Mouse (Mus musculus): ENCODE data around the gene Icam2.

The Icam2 gene

GRCm38 (mm10) chr11:106391546-106392188 is 3.8 kb upstream of the Icam2 start:
- peak; percentile 91 for DNase-seq (ENCODE audit: low spot score)

DNA sequence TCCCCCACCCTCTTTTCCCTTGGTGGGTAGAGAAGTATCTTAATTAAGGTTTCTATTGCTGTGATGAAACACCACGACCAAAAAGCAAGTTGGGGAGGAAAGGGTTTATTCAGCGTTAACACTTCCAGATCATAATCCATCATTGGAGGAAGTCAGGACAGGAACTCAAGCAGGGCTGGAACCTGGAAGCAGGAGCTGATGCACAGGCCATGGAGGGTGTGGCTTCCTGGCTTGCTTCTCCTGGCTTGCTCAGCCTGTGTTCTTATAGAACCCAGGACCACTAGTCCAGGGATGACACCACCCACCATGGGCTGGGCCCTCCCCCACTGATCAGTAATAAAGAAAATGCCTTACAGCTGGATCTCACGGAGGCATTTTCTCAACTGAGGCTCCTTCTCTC is 2.9 kb upstream of the Icam2 start:
- no peak for DNase-seq (ENCODE audit: low spot score)

DNA sequence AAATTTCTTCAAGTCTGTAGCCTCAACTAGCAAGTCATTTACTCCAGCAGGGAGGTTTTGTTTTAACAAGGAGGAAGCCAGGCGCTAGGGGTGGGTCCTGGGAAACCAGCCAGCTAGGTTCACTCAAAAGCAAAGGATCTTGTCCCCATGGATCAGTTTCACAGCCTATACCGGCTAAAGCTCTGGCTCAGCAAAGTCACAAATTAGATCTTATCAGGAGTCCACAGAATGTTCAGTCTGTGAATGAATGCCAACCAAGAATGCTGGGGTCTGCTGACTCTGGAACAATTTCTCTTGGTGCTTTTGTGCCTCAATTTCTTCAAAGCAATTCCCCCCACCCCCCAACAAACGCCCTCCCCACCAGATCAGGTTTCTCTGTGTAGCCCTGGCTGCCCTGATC is 1.7 kb upstream of the Icam2 start:
- no peak for DNase-seq (ENCODE audit: low spot score)

- no peak for DNase-seq (ENCODE audit: low spot score)
Observed at GRCm38 (mm10) chr11:106387020-106387419, 855 bp downstream of the Icam2 start.

GRCm38 (mm10) chr11:106386409-106386808 is 1.5 kb downstream of the Icam2 start:
- no peak for DNase-seq (ENCODE audit: low spot score)

GRCm38 (mm10) chr11:106383051-106383790 is 4.7 kb downstream of the Icam2 start:
- DNase-seq (ENCODE audit: low spot score) = no peak

- no peak for DNase-seq (ENCODE audit: low spot score)
Observed at GRCm38 (mm10) chr11:106382424-106382823, 5.5 kb downstream of the Icam2 start.

DNA sequence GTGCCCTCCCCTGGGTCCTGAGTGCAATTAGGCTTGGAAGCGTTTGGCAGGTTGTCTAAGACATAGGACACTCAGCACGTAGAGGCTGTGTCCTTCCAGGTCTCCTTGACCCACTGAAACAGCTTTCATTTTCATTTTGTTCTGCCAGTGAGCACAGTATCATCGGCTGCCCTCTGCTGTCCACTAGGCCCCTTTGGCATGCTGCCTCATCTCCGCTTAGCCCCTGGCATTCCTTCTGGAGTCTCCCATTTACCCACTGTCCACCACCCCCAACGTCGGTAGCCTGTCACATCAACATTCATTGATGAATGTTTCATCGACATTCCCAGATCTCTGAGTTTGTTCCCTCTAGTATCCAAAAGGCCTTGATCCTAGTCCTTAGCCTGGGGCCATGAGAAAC is 6.0 kb downstream of the Icam2 start:
- DNase-seq (ENCODE audit: low spot score) = no peak

DNA sequence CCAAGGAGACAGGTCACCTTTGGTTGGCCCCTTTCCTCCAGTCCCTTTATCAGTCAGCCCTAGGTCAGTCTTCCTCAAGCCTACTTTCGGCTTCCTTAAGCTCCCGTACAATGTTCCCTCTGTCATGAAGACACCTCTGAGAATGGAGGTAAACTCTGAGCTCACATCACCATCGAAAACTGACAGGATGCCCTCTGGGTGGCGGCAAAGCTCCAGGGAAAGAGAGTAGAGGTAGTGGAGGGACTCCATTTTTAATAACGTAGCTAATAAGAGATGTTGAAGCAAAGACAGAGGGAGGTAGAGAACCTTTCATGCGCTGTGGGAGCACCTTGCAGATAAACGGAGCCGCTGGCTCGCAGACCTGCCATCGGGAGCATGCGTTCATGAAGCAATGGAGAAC is 6.9 kb downstream of the Icam2 start:
- no peak for DNase-seq (ENCODE audit: low spot score)

DNA sequence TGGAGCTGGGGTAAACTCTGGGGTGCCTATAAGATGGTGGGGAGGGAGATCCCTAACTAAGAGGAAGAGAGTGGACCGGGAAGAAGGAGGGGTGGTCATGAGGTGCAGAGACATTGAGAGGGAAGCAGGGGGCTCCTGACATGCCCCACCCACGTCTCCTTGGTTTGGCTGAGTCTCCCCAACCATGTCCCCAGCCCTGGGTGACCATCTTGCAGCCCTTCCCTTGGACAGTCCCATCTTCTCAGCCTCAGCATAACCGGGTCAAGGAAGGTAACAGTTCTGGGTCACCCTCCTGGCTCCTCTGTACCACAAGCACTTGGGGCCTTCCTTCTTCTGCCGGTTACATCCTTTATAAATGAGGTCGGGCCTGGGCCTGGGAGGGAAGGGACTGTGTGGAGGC is 12.9 kb downstream of the Icam2 start:
- DNase-seq (ENCODE audit: low spot score) = no peak

DNA sequence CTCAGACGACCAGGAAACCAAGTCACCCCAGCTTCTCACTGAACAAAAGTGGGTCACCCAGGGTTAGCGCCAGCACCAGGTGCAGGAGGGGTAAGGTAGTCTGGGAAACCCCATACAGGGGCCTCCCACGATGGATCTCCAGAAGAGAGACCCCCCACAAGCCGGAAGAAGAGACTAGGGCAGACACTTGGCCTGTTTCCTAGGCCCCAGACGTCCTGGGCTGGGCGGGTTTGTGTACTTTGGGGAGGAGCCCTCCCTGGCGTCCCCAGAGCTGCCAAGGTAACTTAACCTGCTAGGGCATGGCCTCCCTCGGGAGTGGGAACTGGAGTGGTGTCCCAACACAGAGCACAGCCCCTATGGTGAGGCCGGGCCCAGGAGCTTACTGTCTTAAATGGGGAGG is 13.3 kb downstream of the Icam2 start:
- DNase-seq (ENCODE audit: low spot score) = no peak

DNA sequence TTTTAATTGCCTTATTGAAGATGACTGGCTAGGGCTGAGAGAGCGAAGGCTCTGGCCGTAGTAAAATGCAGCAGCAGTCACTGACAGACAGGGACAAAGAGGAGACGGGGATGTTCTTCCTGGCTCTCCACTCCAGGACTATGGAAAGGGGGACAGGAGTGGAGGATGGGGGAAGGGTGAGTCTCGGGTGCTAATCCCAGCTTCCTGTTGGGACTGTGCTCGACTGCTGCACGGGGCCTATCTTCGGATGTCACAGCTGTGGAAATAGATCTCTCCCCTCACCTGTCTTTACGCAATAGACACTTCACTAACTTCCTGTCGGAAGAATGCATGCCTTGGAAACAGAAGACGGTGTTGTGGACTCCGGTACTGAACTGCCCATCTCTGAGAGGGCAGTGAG is 13.9 kb downstream of the Icam2 start:
- no peak for DNase-seq (ENCODE audit: low spot score)

GRCm38 (mm10) chr11:106366316-106366715 is 21.6 kb downstream of the Icam2 start:
- peak; percentile 81 for DNase-seq (ENCODE audit: low spot score)

GRCm38 (mm10) chr11:106365366-106365765 is 22.5 kb downstream of the Icam2 start, which contains the start of gene Prr29:
Gene Prr29 (plus strand): TSS chr11:106365472.
- no peak for DNase-seq (ENCODE audit: low spot score)

DNA sequence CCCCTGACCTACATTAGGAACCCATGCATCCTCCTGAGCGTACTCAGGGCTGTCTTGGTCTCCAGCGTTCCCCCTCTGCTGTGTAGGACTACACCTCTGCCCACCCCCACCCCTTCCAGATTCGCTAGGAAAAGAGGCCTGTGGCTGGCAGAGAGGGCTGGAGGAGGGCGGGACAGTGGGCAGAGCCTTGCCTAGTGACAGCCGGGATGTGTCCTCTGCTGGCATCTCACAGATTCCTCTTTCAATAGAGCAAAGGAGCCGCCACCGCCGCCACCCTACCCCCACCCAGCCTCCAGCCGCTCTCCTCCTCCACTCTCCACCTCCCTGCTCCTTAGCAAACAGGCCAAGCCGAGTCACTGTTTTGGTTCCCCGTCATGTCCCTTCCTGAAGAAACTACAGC is 23.2 kb downstream of the Icam2 start:
- DNase-seq (ENCODE audit: low spot score) = peak; percentile 14

GRCm38 (mm10) chr11:106359350-106359749 is 28.5 kb downstream of the Icam2 start:
- peak; percentile 60 for DNase-seq (ENCODE audit: low spot score)

- DNase-seq (ENCODE audit: low spot score) = no peak
Observed at GRCm38 (mm10) chr11:106355382-106356128, 32.3 kb downstream of the Icam2 start.

DNA sequence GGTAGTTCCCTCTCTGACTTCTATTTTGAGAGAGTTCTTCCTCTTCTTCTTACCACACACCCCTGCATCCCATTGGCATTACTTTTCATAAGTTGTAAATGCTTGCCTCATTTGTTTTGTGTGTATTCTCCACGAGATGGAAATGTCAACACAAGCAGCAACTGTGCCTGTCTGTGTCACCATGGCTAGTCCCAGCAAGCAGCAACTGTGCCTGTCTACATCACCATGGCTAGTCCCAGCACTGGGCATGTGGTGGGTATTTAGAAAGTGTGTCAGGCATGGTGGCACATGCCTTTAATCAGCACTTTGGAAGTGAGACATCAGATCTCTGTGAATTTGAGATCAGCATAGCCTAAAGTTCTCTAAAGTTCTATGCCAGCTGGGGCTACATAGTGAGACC is 33.7 kb downstream of the Icam2 start:
- no peak for DNase-seq (ENCODE audit: low spot score)

DNA sequence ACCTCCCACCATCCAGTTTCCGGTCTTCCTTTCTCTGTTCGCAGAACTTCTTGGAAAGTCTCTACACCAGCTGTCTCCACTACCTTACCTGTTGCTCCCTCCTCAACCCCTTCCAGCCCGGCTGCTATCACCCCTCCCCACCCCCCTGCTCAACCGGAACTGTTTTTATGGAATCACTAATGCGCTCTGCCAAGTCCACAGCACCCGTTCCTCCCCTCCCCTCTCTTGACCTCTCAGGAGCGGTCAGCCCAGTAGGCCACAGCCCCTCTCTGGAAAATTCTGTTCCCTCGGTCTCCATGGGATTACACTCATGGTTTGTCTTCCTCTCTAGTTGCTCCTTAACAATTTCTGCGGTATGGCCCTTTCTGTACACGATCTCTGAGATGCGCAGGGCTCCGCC is 34.7 kb downstream of the Icam2 start, which contains the start of gene Scn4a:
Scn4a (minus strand) TSS at position 101 of the 400 bp plus-strand sequence.
- DNase-seq (ENCODE audit: low spot score) = no peak

DNA sequence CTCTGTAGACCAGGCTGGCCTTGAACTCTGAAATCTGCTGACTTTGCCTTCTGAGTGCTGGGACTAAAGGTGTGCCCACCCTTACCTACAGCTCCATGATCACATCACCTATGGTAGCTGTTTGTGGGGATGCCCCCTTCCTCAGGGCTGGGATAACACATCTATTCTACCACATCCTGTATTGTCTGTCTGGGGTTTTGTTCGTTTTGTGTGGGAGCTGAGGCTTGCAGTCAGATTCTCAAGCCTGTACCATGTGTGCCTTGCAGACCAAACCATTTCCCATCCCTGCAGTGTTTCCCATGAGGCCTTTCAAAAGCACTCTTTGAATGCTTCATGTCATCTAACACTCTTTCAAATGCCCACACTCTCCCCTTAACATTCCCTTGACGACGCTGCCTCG is 35.9 kb downstream of the Icam2 start:
- no peak for DNase-seq (ENCODE audit: low spot score)

- no peak for DNase-seq (ENCODE audit: low spot score)
Observed at GRCm38 (mm10) chr11:106351253-106351652, 36.6 kb downstream of the Icam2 start.

GRCm38 (mm10) chr11:106350853-106351252 is 37.0 kb downstream of the Icam2 start:
- DNase-seq (ENCODE audit: low spot score) = peak; percentile 38

DNA sequence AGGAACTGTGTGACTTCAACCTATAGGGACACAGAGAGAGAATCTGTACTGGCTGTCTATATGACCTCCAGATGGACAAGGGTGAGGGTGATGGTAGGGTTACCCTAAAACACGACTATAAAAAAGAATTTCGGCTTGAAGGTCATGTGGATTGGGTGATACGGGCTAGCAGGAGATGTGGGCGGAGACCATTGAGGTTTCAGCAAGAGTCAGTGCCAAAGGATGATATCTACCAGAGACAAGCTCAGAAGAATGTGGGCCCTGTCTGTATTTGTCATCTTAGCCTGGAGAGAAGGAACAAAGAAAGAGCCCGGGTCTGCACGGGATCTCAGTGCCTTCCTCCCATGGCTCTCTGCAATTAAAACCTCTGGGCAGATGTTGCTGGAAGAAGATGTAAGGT is 38.1 kb downstream of the Icam2 start:
- no peak for DNase-seq (ENCODE audit: low spot score)
